Mouse (Mus musculus) neural tube, embryonic 13.5 days (tissue): ENCODE data around the gene Gm1043. TPM values are rescaled to one million over a fixed set of nuclear protein-coding genes. Genes with fewer than 3 reads are reported as not detected.

Experiments used
- ATAC-seq: fragments of 200-750 bp; cut with Nextera tagmentation; 2 replicates; pipeline ENCODE4 v1.8.0; 2017; ENCODE audit warnings: low read depth, mild to moderate bottlenecking, moderate TSS enrichment, moderate library complexity
- H3K27ac ChIP-seq: fragments of 300-500 bp; sonication (generic); replicated peaks from 2 replicates; pipeline ENCODE4 v1.5.1; 2015; ENCODE audit warnings: moderate library complexity, mild to moderate bottlenecking, inconsistent platforms
- H3K27me3 ChIP-seq: fragments of 300-500 bp; sonication (generic); 2 replicates; pipeline ENCODE4 v1.6.1; 2015; ENCODE audit warnings: mild to moderate bottlenecking, inconsistent platforms
- H3K36me3 ChIP-seq: fragments of 300-500 bp; sonication (generic); 2 replicates; pipeline ENCODE4 v1.6.1; 2015; ENCODE audit warnings: mild to moderate bottlenecking, inconsistent platforms
- H3K4me1 ChIP-seq: fragments of 300-500 bp; sonication (generic); replicated peaks from 2 replicates; pipeline ENCODE4 v1.6.1; 2015; ENCODE audit warnings: inconsistent platforms
- H3K4me2 ChIP-seq: fragments of 300-500 bp; sonication (generic); 2 replicates; pipeline ENCODE4 v1.6.1; 2015; ENCODE audit warnings: inconsistent platforms, mild to moderate bottlenecking, moderate library complexity
- H3K4me3 ChIP-seq: fragments of 300-500 bp; sonication (generic); 2 replicates; pipeline ENCODE4 v1.5.1; 2015; ENCODE audit warnings: mild to moderate bottlenecking, inconsistent platforms
- H3K9ac ChIP-seq: fragments of 300-500 bp; sonication (generic); 2 replicates; pipeline ENCODE4 v1.6.1; 2015; ENCODE audit warnings: moderate library complexity, mild to moderate bottlenecking, inconsistent platforms
- H3K9me3 ChIP-seq: fragments of 300-500 bp; sonication (generic); 2 replicates; pipeline ENCODE4 v1.6.1; 2016; ENCODE audit warnings: inconsistent platforms
- WGBS: fragments of 180-500 bp; shearing (Covaris S2); methylation state at CpG from one replicate; pipeline ENCODE4 v1.1.7; 2015; 5-methylcytosine and 5-hydroxymethylcytosine counted together
- polyA plus RNA-seq: library from polyadenylated mRNA; unstranded; fragments of >200 nt; fragmentation: Nextera tagmentation; extraction: Ambion mirVana; gene quantifications from 2 replicates; pipeline ENCODE4 v1.2.1, GENCODE M21; 2015

The Gm1043 gene
- polyA plus RNA-seq, 1 experiment from 2014 or later, result 1.2 TPM

DNA sequence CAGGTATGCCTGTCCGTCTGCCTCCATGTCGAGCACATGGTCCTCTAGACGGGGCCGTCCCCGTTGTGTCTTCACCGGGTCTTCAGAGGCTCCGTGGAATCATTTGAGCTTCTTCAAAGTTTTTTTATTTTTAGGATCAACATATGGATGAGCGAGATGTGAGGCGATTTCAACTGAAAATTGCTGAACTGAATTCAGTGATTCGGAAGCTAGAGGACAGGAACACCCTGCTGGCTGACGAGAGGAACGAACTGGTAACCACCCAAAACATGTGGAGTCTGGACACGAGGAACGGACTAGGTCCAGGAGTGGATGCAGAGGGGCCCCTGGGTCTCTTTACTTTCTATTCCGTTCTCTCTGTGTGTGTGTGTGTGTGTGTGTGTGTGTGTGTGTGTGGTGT is 16.5 kb downstream of the Gm1043 start:
- Histone ChIP-seq H3K4me1 (0 out of 2 replicates have a peak, but pooled peaks cover 6% of the 10 kb centered on the region), H3K4me2 (no peak overlapping the region), H3K27me3 (no peaks in the 10 kb centered on the region), H3K9ac (no peak overlapping the region), H3K36me3 (peaks cover 13% of the 10 kb centered on the region; the same call in 1 of the 2 replicates), H3K27ac (no peak overlapping the region), H3K9me3 (no peaks in the 10 kb centered on the region), H3K4me3 (no peak overlapping the region)
- no peak for ATAC-seq
- 81% methylated on average over 15 of the region's 15 CpGs for WGBS

DNA sequence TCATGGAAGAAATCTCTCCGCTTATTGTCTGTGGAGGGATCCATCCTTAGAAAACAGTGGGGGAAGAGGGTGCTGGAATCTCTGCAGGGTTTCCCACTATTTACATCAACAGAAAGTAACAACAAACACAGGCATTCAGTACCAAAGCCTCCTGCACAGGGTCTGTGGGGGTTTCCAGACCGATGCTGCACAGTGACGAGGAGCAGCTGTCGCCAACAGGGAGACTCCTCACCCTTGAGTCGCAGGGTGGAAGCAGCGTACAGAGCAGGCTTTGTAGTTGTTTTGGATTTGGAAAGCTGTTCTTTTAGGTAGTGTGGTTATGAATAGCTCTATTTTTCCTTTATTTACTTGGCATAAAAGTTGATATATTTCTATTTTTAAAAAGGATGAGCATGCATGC is 16.9 kb downstream of the Gm1043 start:
- H3K27me3 ChIP-seq, result no peaks in the 10 kb centered on the region
- H3K9ac ChIP-seq, result no peak overlapping the region
- no peak overlapping the region for H3K27ac ChIP-seq
- 76% methylated on average over 6 of the region's 6 CpGs for WGBS
- H3K36me3 ChIP-seq, result peaks cover 13% of the 10 kb centered on the region; the same call in 1 of the 2 replicates
- H3K9me3 ChIP-seq, result no peaks in the 10 kb centered on the region
- H3K4me1 ChIP-seq, result 0 out of 2 replicates have a peak, but pooled peaks cover 6% of the 10 kb centered on the region
- no peak overlapping the region for H3K4me3 ChIP-seq
- no peak for ATAC-seq
- H3K4me2 ChIP-seq, result no peak overlapping the region

GRCm38 (mm10) chr5:37105531-37106456 is 20.6 kb downstream of the Gm1043 start:
- Histone ChIP-seq H3K4me2 (no peak overlapping the region), H3K9me3 (no peaks in the 10 kb centered on the region), H3K27me3 (no peaks in the 10 kb centered on the region), H3K9ac (no peak overlapping the region), H3K27ac (no peak overlapping the region), H3K4me3 (no peak overlapping the region), H3K4me1 (0 out of 2 replicates have a peak, but pooled peaks cover 6% of the 10 kb centered on the region), H3K36me3 (peaks cover 13% of the 10 kb centered on the region; the same call in 1 of the 2 replicates)
- no peak for ATAC-seq
- 83% methylated on average over 23 of the region's 23 CpGs for WGBS

- H3K36me3 ChIP-seq, result peaks cover 13% of the 10 kb centered on the region; the same call in 1 of the 2 replicates
- no peak overlapping the region for H3K4me3 ChIP-seq
- no peak overlapping the region for H3K9ac ChIP-seq
- ATAC-seq, result no peak
- 81% methylated on average over 5 of the region's 5 CpGs for WGBS
- H3K27ac ChIP-seq, result no peak overlapping the region
- no peaks in the 10 kb centered on the region for H3K27me3 ChIP-seq
- no peak overlapping the region for H3K4me2 ChIP-seq
- H3K4me1 ChIP-seq, result 0 out of 2 replicates have a peak, but pooled peaks cover 6% of the 10 kb centered on the region
- H3K9me3 ChIP-seq, result no peaks in the 10 kb centered on the region
These were observed 21.9 kb downstream of the Gm1043 start for GRCm38 (mm10) chr5:37107111-37107510.

DNA sequence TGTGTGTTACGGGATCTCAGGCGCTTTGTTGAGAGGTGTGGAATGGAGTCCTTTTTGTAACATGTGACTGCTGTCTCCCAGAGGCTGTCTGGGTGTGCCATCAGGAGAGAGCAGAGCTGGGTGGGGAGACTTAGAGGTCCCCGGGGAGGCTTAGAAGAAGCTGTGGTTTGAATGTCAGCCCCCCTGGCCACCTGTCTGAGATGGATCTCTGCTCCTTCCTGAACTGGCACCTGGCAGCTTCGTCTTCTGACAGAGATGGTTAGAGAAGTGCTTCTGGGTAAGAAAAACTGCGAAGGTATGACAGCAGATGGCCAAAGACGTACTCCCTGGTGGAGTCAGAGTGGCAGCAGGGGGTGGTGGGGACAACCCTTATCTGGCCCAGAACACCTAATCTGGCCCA is 22.4 kb downstream of the Gm1043 start:
- H3K9ac ChIP-seq, result no peak overlapping the region
- H3K4me2 ChIP-seq, result no peak overlapping the region
- no peak for ATAC-seq
- H3K36me3 ChIP-seq, result peaks cover 13% of the 10 kb centered on the region; the same call in 1 of the 2 replicates
- WGBS, result 87% methylated on average over 6 of the region's 6 CpGs
- H3K27ac ChIP-seq, result no peak overlapping the region
- H3K9me3 ChIP-seq, result no peaks in the 10 kb centered on the region
- peaks cover 6% of the 10 kb centered on the region; the same call in 1 of the 2 replicates for H3K4me1 ChIP-seq
- no peaks in the 10 kb centered on the region for H3K27me3 ChIP-seq
- H3K4me3 ChIP-seq, result no peak overlapping the region

DNA sequence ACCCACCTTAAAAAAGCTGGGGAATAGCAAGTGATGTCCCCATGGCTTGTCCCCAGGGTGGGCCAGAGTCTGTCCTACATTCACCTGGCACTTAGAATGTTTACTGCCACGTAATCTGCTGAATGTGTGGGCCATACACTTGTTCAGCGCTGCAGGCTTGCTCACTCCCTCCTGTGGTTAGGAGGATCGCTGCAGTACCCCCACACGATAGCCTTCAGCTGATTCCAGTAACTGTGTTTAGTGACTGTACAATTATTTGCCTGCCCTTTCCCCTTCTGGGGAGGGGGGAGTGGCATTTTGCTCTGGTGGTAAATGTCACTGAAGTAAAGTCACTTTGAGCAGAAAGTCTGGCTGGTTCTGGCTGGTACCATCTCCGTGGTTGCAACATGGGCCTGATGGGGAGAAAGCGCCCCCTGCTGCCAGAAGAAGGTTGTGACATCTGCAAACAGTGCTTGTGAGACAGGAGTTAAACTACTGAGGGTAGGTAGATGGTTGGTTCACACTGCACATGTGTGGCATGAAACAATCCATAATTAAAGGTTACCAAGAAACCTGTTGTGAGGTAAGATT is 24.2 kb downstream of the Gm1043 start:
- WGBS, result 32% methylated on average over 6 of the region's 6 CpGs
- H3K27me3 ChIP-seq, result no peaks in the 10 kb centered on the region
- peaks cover 6% of the 10 kb centered on the region; the same call in 1 of the 2 replicates for H3K4me1 ChIP-seq
- H3K9me3 ChIP-seq, result no peaks in the 10 kb centered on the region
- no peak overlapping the region for H3K9ac ChIP-seq
- H3K27ac ChIP-seq, result no peak overlapping the region
- no peak overlapping the region for H3K4me3 ChIP-seq
- ATAC-seq, result peak; percentile 49; the same call in 1 of the 2 replicates
- no peak overlapping the region for H3K4me2 ChIP-seq
- peaks cover 13% of the 10 kb centered on the region; the same call in 1 of the 2 replicates for H3K36me3 ChIP-seq

GRCm38 (mm10) chr5:37112389-37112788 is 27.2 kb downstream of the Gm1043 start:
- no peaks in the 10 kb centered on the region for H3K36me3 ChIP-seq
- 70% methylated on average over 7 of the region's 7 CpGs for WGBS
- no peaks in the 10 kb centered on the region for H3K27me3 ChIP-seq
- no peak overlapping the region for H3K4me2 ChIP-seq
- no peak for ATAC-seq
- no peak overlapping the region for H3K4me3 ChIP-seq
- no peaks in the 10 kb centered on the region for H3K9me3 ChIP-seq
- no peak overlapping the region for H3K9ac ChIP-seq
- no peaks in the 10 kb centered on the region; the same call in none of the 2 replicates for H3K4me1 ChIP-seq
- H3K27ac ChIP-seq, result no peak overlapping the region

DNA sequence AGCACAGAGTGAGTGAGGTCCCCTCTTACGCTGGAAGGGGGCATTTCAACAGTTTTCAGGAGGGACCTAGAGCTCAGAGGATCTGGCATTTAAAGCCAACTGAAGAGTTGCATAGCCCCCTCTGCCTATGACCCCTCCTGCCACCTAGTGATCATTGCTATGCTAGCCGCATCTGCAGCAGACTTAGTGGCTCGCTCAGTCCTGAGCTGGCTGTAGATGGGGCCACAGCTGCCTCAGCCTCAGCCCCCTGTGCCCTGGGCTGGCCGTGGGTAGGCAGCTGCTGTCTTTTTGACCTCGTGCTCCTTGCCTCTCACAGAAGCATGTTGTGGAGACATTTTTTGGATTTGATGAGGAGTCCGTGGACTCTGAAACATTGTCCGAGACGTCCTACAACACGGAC is 32.0 kb downstream of the Gm1043 start:
- H3K4me1 ChIP-seq, result peaks cover 3% of the 10 kb centered on the region
- 62% methylated on average over 9 of the region's 9 CpGs for WGBS
- no peaks in the 10 kb centered on the region for H3K27me3 ChIP-seq
- H3K36me3 ChIP-seq, result no peaks in the 10 kb centered on the region
- H3K9me3 ChIP-seq, result no peaks in the 10 kb centered on the region
- H3K27ac ChIP-seq, result no peak overlapping the region
- no peak overlapping the region for H3K4me3 ChIP-seq
- no peak for ATAC-seq
- H3K4me2 ChIP-seq, result no peak overlapping the region
- H3K9ac ChIP-seq, result no peak overlapping the region

GRCm38 (mm10) chr5:37118242-37118641 is 33.1 kb downstream of the Gm1043 start:
- Histone ChIP-seq H3K4me3 (no peak overlapping the region), H3K4me1 (peaks cover 3% of the 10 kb centered on the region; the same call in 1 of the 2 replicates), H3K9me3 (no peaks in the 10 kb centered on the region), H3K27me3 (no peaks in the 10 kb centered on the region), H3K36me3 (0 out of 2 replicates have a peak, but pooled peaks cover 2% of the 10 kb centered on the region), H3K9ac (no peak overlapping the region), H3K4me2 (no peak overlapping the region), H3K27ac (no peak overlapping the region)
- ATAC-seq, result peak; percentile 22; the same call in 1 of the 2 replicates
- WGBS, result 52% methylated on average over 4 of the region's 4 CpGs

DNA sequence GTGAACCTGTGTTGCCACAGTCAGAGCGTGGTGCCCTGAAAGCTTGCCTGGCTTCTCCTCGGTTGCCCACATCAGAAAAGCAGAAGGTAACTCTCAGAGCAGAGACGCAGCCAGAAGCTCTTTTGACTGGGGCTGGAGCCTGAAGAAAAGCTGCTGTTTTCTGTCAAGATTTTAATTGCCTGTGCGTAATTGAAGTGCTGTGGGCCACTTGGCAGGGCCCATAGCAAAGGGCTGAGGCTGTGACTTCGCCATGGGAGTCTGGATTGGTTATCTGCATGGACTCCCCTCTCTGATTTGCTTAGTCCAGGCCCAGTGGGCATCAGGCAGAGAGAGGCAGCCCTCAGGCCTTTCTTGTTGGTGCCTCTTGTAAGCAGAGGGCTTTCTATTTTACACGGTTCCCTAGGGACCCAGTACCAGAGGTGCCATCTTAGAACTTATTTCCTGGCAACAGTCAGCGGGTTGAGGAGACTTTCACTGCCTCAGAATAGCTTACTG is 36.1 kb downstream of the Gm1043 start:
- no peak overlapping the region for H3K4me3 ChIP-seq

DNA sequence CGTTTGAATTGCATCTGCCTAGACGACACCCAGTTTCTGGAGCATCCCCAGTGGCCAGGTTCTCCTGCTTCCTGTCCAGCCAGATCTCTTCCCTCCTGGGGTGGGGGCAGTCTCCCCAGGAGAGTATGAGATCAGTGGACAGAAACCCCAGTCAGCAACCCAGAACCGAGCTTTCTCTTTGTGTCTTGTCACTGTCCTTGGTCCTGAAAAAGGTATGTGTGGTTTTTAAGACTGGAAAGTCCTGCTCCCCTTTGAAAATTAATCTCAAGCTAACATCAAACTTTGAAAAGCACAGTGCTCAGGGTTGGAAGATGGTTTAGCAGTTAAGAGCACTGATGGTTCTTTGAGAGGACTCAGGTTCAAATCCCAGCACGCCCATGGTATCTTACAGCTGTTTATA is 46.7 kb downstream of the Gm1043 start:
- 49% methylated on average over 4 of the region's 4 CpGs for WGBS

More for the DNA sequence above, 36.1 kb downstream of the Gm1043 start:
- no peaks in the 10 kb centered on the region for H3K27me3 ChIP-seq
- H3K36me3 ChIP-seq, result 0 out of 2 replicates have a peak, but pooled peaks cover 5% of the 10 kb centered on the region
- H3K4me2 ChIP-seq, result no peak overlapping the region
- ATAC-seq, result no peak; the same call in 1 of the 2 replicates
- peaks cover 7% of the 10 kb centered on the region for H3K4me1 ChIP-seq
- no peak overlapping the region for H3K27ac ChIP-seq
- WGBS, result 64% methylated on average over 7 of the region's 7 CpGs
- H3K9me3 ChIP-seq, result no peaks in the 10 kb centered on the region
- H3K9ac ChIP-seq, result no peak overlapping the region

GRCm38 (mm10) chr5:37141745-37142144 is 56.6 kb downstream of the Gm1043 start:
- Histone ChIP-seq H3K36me3 (no peaks in the 10 kb centered on the region), H3K27me3 (no peaks in the 10 kb centered on the region), H3K9ac (no peak overlapping the region), H3K9me3 (no peaks in the 10 kb centered on the region), H3K4me2 (no peak overlapping the region), H3K27ac (no peak overlapping the region), H3K4me1 (no peaks in the 10 kb centered on the region), H3K4me3 (no peak overlapping the region)
- ATAC-seq, result no peak
- WGBS, result 78% methylated on average over 8 of the region's 8 CpGs

More for the DNA sequence above, 46.7 kb downstream of the Gm1043 start:
- no peak overlapping the region for H3K9ac ChIP-seq
- no peaks in the 10 kb centered on the region for H3K27me3 ChIP-seq
- H3K27ac ChIP-seq, result no peak overlapping the region
- no peak for ATAC-seq
- no peak overlapping the region for H3K4me2 ChIP-seq
- H3K36me3 ChIP-seq, result no peaks in the 10 kb centered on the region
- H3K4me1 ChIP-seq, result 0 out of 2 replicates have a peak, but pooled peaks cover 2% of the 10 kb centered on the region
- H3K4me3 ChIP-seq, result no peak overlapping the region
- no peaks in the 10 kb centered on the region for H3K9me3 ChIP-seq
